ENCODE assay signal across 21 mouse cellular contexts in genomic region chr3:156198688-156199087, GRCm38 (mm10).
DNase-seq lines count a peak whose midpoint lies in the region; ATAC-seq lines count a peak whose summit lies in the region.
"Had no signal": no experiment of that assay in that cellular context is flagged by ENCODE, and none has a peak within 500 bp of the region (broad histone marks: within the 10 kb centered on the region; RNA-seq: fewer than 3 reads in every experiment).

No protein-coding gene starts in this region.

- DNase-seq in ES-CJ7 (ENCODE audit: low read depth, low spot score): peak; percentile 24
- no peak for DNase-seq in kidney, postnatal 36 days
- no peak for DNase-seq in thymus, postnatal 36 days
- DNase-seq in adrenal gland, postnatal 14 days: no peak
- DNase-seq: adrenal gland, adult 2 months; adrenal gland, postnatal 25 days; cerebellum, adult 18-20 months; cerebellum, adult 9-10 months; cerebellum, postnatal 14 days; forebrain, postnatal 0 days; gastrocnemius, adult 2 months; gastrocnemius, postnatal 14 days; heart, adult 18-20 months; heart, postnatal 10 days; heart, postnatal 36 days had no signal

- ATAC-seq in common myeloid progenitor, adult 5-6 weeks (replicated peaks; ENCODE audit: low read depth, poor library complexity, severe bottlenecking): peak; percentile 94
- 0 out of 2 replicates have a peak, but pooled peaks have one; percentile 18 for ATAC-seq in megakaryocyte, adult 5-6 weeks (ENCODE audit: poor library complexity, severe bottlenecking)
- ATAC-seq: CD4-positive, CD25-positive, alpha-beta regulatory T cell, adult 4 months; forebrain, embryonic 14.5 days; forebrain, postnatal 0 days; hindbrain, postnatal 0 days; inflammation-experienced regulatory T-cells, adult 6 months had no signal
